Mouse (Mus musculus) lung, postnatal 4 days (tissue): ENCODE results near the gene Them7.

Experiments used
- DNase-seq, 2 experiments: peaks; one replicate each; pipeline ENCODE4 v3.0.0; 2021

The Them7 gene

GRCm38 (mm10) chr2:105418629-105419227 lies 194.6 kb downstream of the Them7 start:
- no peak for DNase-seq

GRCm38 (mm10) chr2:105427447-105427846 lies 203.3 kb downstream of the Them7 start:
- DNase-seq = no peak

GRCm38 (mm10) chr2:105428029-105428428 lies 203.9 kb downstream of the Them7 start:
- peak; percentile 35 to 76 for DNase-seq

GRCm38 (mm10) chr2:105428467-105428866 lies 204.3 kb downstream of the Them7 start:
- no peak for DNase-seq
